Mouse (Mus musculus) hindbrain, embryonic 10.5 days (tissue): ENCODE measurements around the gene Cops4. TPM values are rescaled to one million over a fixed set of nuclear protein-coding genes. Genes with fewer than 3 reads are reported as not detected.

Experiments
- DNase-seq: peaks from one replicate; pipeline ENCODE4 v3.0.0-alpha.2; 2017; ENCODE audit warnings: low spot score
- H3K27ac ChIP-seq: fragments of 300-500 bp; sonication (generic); 2 replicates; pipeline ENCODE4 v1.5.1; 2016; ENCODE audit warnings: mild to moderate bottlenecking, moderate library complexity
- H3K27me3 ChIP-seq: fragments of 300-500 bp; sonication (generic); 2 replicates; pipeline ENCODE4 v1.6.1; 2016; ENCODE audit warnings: mild to moderate bottlenecking; ENCODE audit not compliant: poor library complexity, insufficient read depth, severe bottlenecking
- H3K36me3 ChIP-seq: fragments of 300-500 bp; sonication (generic); 2 replicates; pipeline ENCODE4 v1.6.1; 2016; ENCODE audit warnings: mild to moderate bottlenecking, moderate library complexity
- H3K4me1 ChIP-seq: fragments of 300-500 bp; sonication (generic); replicated peaks from 2 replicates; pipeline ENCODE4 v1.6.1; 2016; ENCODE audit warnings: mild to moderate bottlenecking
- H3K4me3 ChIP-seq: fragments of 300-500 bp; sonication (generic); 2 replicates; pipeline ENCODE4 v1.5.1; 2016; ENCODE audit warnings: mild to moderate bottlenecking, moderate library complexity
- H3K9me3 ChIP-seq: fragments of 300-500 bp; sonication (generic); 2 replicates; pipeline ENCODE4 v1.6.1; 2016; ENCODE audit warnings: mild to moderate bottlenecking, moderate library complexity
- WGBS: fragments of 180-500 bp; shearing (Covaris S2); methylation state at CpG from one replicate; pipeline ENCODE4 v1.1.7; 2016; 5-methylcytosine and 5-hydroxymethylcytosine counted together
- polyA plus RNA-seq: library from polyadenylated mRNA; unstranded; fragments of >200 nt; fragmentation: Nextera tagmentation; extraction: Ambion mirVana; gene quantifications from 2 replicates; pipeline ENCODE4 v1.2.1, GENCODE M21; 2016

Cops4 gene
- polyA plus RNA-seq, 1 experiment from 2014 or later = 224 TPM

GRCm38 (mm10) chr5:100569250-100569934 is 51.3 kb downstream of the Cops4 start:
- Histone ChIP-seq H3K27ac (no peak overlapping the region), H3K36me3 (no peaks in the 10 kb centered on the region), H3K9me3 (no peaks in the 10 kb centered on the region), H3K4me3 (no peak overlapping the region), H3K4me1 (0 out of 2 replicates have a peak, but pooled peaks cover 7% of the 10 kb centered on the region), H3K27me3 (no peaks in the 10 kb centered on the region)
- 77% methylated on average over 18 of the region's 18 CpGs for WGBS
- no peak for DNase-seq

DNA sequence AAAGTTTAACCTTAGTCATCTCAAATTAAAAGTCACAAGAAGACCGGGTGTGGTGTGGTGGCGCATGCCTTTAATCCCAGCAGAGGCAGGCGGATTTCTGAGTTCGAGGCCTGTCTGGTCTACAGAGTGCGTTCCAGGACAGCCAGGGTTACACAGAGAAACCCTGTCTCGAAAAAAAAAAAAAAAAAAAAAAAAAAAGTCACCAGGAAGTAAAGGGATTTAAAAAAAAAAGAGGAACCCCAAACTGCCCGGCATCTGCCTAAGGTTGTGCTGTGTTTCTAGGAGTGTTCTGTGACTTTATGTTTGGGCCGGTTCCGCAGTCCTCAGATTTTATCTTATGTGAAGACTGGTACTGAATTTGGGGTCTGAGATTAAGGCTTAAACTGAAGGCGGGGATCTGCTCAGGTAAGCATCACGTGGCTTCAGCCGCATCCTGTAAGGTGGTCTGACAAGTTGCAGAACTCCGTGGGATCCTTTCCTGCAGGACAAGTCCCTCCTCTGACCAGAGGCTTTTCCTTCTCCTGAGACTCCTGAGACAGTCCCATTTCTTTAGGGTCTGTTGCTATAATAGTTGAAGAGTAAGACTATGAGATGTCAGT is 52.0 kb downstream of the Cops4 start:
- 75% methylated on average over 13 of the region's 13 CpGs for WGBS
- H3K27ac ChIP-seq = no peak overlapping the region
- DNase-seq = no peak
- H3K4me1 ChIP-seq = 0 out of 2 replicates have a peak, but pooled peaks cover 7% of the 10 kb centered on the region
- H3K9me3 ChIP-seq = no peaks in the 10 kb centered on the region
- H3K4me3 ChIP-seq = no peak overlapping the region
- H3K27me3 ChIP-seq = no peaks in the 10 kb centered on the region
- H3K36me3 ChIP-seq = no peaks in the 10 kb centered on the region

- Histone ChIP-seq H3K27me3 (no peaks in the 10 kb centered on the region), H3K36me3 (no peaks in the 10 kb centered on the region), H3K27ac (no peak overlapping the region), H3K4me3 (no peak overlapping the region), H3K9me3 (no peaks in the 10 kb centered on the region), H3K4me1 (0 out of 2 replicates have a peak, but pooled peaks cover 7% of the 10 kb centered on the region)
- peak; percentile 10 for DNase-seq
- WGBS = 45% methylated on average over 8 of the region's 8 CpGs
Observed at GRCm38 (mm10) chr5:100570716-100571115, 52.6 kb downstream of the Cops4 start.

DNA sequence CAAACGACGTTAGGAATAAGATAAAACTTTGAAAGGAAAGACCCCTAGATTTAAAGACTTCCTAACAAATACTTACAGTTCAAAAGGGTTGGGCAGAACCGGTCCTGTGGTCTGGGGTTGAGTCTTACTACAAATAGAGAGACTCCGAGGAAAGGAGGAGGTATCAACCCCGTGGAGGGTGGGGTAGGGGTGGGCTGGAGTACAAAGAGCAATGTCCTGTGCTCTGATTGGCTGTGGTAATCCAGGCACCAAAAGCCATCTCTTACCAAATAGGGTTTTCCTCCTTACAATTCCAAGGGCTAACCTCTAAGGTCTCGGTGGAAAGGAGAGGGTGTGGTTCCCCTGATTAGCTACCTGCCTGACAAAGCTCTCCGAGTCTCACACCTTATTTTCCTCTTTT is 54.0 kb downstream of the Cops4 start, which contains the start of gene Plac8:
Gene Plac8, minus strand, starts transcription at position 177 of the 400 bp plus-strand sequence.
- Histone ChIP-seq H3K4me1 (0 out of 2 replicates have a peak, but pooled peaks cover 7% of the 10 kb centered on the region), H3K27me3 (no peaks in the 10 kb centered on the region), H3K36me3 (no peaks in the 10 kb centered on the region), H3K4me3 (no peak within 1 kb of the TSS), H3K9me3 (no peaks in the 10 kb centered on the region), H3K27ac (no peak within 1 kb of the TSS)
- 38% methylated on average over 7 of the region's 7 CpGs for WGBS
- no peak for DNase-seq

- WGBS = 95% methylated on average over 5 of the region's 5 CpGs
- Histone ChIP-seq H3K9me3 (no peaks in the 10 kb centered on the region), H3K27me3 (no peaks in the 10 kb centered on the region), H3K27ac (no peak overlapping the region), H3K4me1 (0 out of 2 replicates have a peak, but pooled peaks cover 7% of the 10 kb centered on the region), H3K36me3 (no peaks in the 10 kb centered on the region), H3K4me3 (no peak overlapping the region)
- DNase-seq = no peak
Observed at GRCm38 (mm10) chr5:100573256-100573655, 55.1 kb downstream of the Cops4 start.

GRCm38 (mm10) chr5:100574771-100575170 is 56.7 kb downstream of the Cops4 start:
- Histone ChIP-seq H3K4me3 (no peak overlapping the region), H3K9me3 (no peaks in the 10 kb centered on the region), H3K27me3 (no peaks in the 10 kb centered on the region), H3K4me1 (0 out of 2 replicates have a peak, but pooled peaks cover 5% of the 10 kb centered on the region), H3K27ac (no peak overlapping the region), H3K36me3 (no peaks in the 10 kb centered on the region)
- no peak for DNase-seq
- WGBS = 62% methylated on average over 1 of the region's 1 CpGs

- no peaks in the 10 kb centered on the region for H3K27me3 ChIP-seq
- 86% methylated on average over 5 of the region's 5 CpGs for WGBS
- DNase-seq = no peak
Observed at GRCm38 (mm10) chr5:100578863-100579411, 60.8 kb downstream of the Cops4 start.

DNA sequence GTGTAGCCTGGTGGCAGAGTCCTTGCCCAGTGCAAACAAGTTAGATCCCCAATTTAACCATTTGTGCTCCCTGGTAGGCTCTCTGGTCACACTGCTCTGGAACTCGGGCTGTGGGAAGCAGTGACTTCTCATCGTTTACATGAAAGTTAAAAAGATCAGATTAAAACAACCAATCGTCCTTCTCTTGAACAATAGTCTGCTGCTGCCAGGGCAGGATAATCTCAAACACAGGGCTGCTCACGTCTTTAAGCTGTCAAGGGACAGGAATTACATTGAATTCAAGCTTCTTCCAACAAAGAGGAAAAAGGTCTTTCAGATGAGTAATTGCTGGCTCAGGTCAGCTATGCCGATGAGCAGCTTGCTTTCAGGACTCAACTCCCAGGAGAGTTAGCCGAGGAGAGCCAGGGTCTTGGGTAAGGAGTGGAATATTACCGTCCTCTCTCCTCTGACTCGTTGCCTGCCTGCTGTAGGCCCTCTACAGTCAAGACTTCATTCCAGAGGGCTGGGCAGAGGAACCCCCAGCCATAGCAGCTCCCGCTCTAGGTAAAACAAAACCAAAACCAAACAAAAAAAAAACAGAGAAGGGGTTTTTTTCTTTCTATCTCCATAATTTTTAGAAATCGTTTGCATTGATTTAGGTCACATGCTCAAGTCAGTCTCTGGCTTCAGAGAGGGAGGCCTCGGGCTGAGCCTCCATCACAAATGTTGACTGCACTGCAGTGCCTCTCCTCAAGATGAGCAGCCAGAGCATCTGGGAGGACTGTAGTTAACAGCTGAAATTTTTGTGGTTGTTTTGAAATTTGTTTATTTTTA is 63.7 kb downstream of the Cops4 start:
- no peaks in the 10 kb centered on the region for H3K36me3 ChIP-seq
- no peak for DNase-seq
- H3K9me3 ChIP-seq = no peaks in the 10 kb centered on the region
- H3K4me1 ChIP-seq = no peaks in the 10 kb centered on the region
- no peaks in the 10 kb centered on the region for H3K27me3 ChIP-seq
- no peak overlapping the region for H3K27ac ChIP-seq
- no peak overlapping the region for H3K4me3 ChIP-seq
- 79% methylated on average over 11 of the region's 11 CpGs for WGBS

More at GRCm38 (mm10) chr5:100578863-100579411, 60.8 kb downstream of the Cops4 start:
- Histone ChIP-seq H3K4me1 (no peaks in the 10 kb centered on the region), H3K27ac (no peak overlapping the region), H3K4me3 (no peak overlapping the region), H3K9me3 (no peaks in the 10 kb centered on the region), H3K36me3 (no peaks in the 10 kb centered on the region)

DNA sequence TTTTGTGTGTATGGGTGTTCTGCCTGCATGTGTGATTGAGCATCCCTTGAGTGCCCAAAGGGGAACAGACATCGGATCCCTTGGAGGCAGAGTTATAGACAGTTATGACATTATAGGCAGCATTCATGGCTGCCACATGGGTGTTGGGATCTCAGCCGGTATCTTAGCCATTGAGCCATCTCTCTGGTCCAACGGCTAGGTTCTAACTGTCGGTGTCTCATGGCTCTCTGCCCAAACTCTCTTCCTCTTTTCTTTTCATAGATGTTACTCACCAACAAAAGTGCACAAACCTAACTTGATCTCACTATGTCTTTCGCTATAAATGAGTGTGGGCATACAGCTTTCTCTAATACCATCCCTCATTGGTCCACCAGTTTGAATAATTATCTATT is 64.3 kb downstream of the Cops4 start:
- Histone ChIP-seq H3K27me3 (no peaks in the 10 kb centered on the region), H3K4me3 (no peak overlapping the region), H3K4me1 (no peaks in the 10 kb centered on the region), H3K27ac (no peak overlapping the region), H3K9me3 (no peaks in the 10 kb centered on the region), H3K36me3 (no peaks in the 10 kb centered on the region)
- DNase-seq = no peak
- WGBS = 95% methylated on average over 5 of the region's 5 CpGs

GRCm38 (mm10) chr5:100583066-100583465 is 65.0 kb downstream of the Cops4 start:
- 89% methylated on average over 7 of the region's 7 CpGs for WGBS
- Histone ChIP-seq H3K4me1 (no peaks in the 10 kb centered on the region), H3K27me3 (no peaks in the 10 kb centered on the region), H3K36me3 (no peaks in the 10 kb centered on the region), H3K4me3 (no peak overlapping the region), H3K27ac (no peak overlapping the region), H3K9me3 (no peaks in the 10 kb centered on the region)
- DNase-seq = no peak

GRCm38 (mm10) chr5:100585206-100585644 is 67.1 kb downstream of the Cops4 start:
- no peaks in the 10 kb centered on the region for H3K4me1 ChIP-seq
- H3K9me3 ChIP-seq = no peaks in the 10 kb centered on the region
- no peak for DNase-seq
- no peaks in the 10 kb centered on the region for H3K27me3 ChIP-seq
- H3K4me3 ChIP-seq = no peak overlapping the region
- WGBS = 89% methylated on average over 8 of the region's 8 CpGs
- H3K36me3 ChIP-seq = no peaks in the 10 kb centered on the region
- H3K27ac ChIP-seq = no peak overlapping the region

- no peak overlapping the region for H3K27ac ChIP-seq
- H3K4me3 ChIP-seq = no peak overlapping the region
- H3K9me3 ChIP-seq = no peaks in the 10 kb centered on the region
- H3K4me1 ChIP-seq = no peaks in the 10 kb centered on the region
- H3K36me3 ChIP-seq = no peaks in the 10 kb centered on the region
- 90% methylated on average over 3 of the region's 3 CpGs for WGBS
- H3K27me3 ChIP-seq = no peaks in the 10 kb centered on the region
- DNase-seq = no peak
Observed at GRCm38 (mm10) chr5:100585657-100586056, 67.5 kb downstream of the Cops4 start.
